Mouse (Mus musculus) right cerebral cortex, adult 18-20 months (tissue): ENCODE measurements at regions not wholly inside any gene's neighbourhood (a gene's known extent, or its start where the extent isn't known, plus 50 kb on each side); places are given as distances from the start of the nearest gene placed in this dataset.
"Not testable (repeated sequence)": the region's sequence is repeated elsewhere in the genome, so short reads cannot be mapped to it uniquely, and the experiment has no call there.

ENCODE experiments used
- DNase-seq: peaks from one replicate; pipeline ENCODE4 v3.0.0; 2022; ENCODE audit warnings: mixed read lengths

GRCm38 (mm10) chr11:13170449-13170848 is 705.7 kb upstream of the Cobl start:
- no peak for DNase-seq

GRCm38 (mm10) chr11:13151901-13152300 is 687.1 kb upstream of the Cobl start:
- DNase-seq, result no peak

- DNase-seq, result not testable (repeated sequence)
Observed at GRCm38 (mm10) chr11:13142721-13143120, 678.0 kb upstream of the Cobl start.

- DNase-seq, result no peak
Observed at GRCm38 (mm10) chr11:13126808-13127207, 662.0 kb upstream of the Cobl start.

- DNase-seq, result peak; percentile 13
Observed at GRCm38 (mm10) chr11:13112486-13112885, 647.7 kb upstream of the Cobl start.
